Comparison of ENCODE assay signal across 8 mouse cellular contexts in genomic region chr8:73350366-73350765, GRCm38 (mm10). TPM values are rescaled to one million over a fixed set of nuclear protein-coding genes. Genes with fewer than 3 reads are reported as not detected.
DNase-seq lines count a peak whose midpoint lies in the region; ATAC-seq and TF ChIP-seq lines count a peak whose summit lies in the region.
"Had no signal": no experiment of that assay in that cellular context is flagged by ENCODE, and none has a peak within 500 bp of the region (broad histone marks: within the 10 kb centered on the region; RNA-seq: fewer than 3 reads in every experiment).

No protein-coding gene starts in this region.

- 21% methylated on average over 2 of the region's 2 CpGs for WGBS in forebrain, embryonic 12.5 days
- WGBS in lung, embryonic 14.5 days = 25% methylated on average over 2 of the region's 2 CpGs

- H3K27ac ChIP-seq in forebrain, embryonic 12.5 days = no peak overlapping the region
- H3K27ac ChIP-seq in lung, embryonic 14.5 days (ENCODE audit: low read depth) = no peak overlapping the region
- H3K27ac ChIP-seq: liver, embryonic 13.5 days had no signal

- no peak for ATAC-seq in forebrain, embryonic 12.5 days (ENCODE audit: low FRiP score)
- ATAC-seq in lung, embryonic 14.5 days (ENCODE audit: insufficient read depth) = no peak

- no peak overlapping the region for H3K9ac ChIP-seq in forebrain, embryonic 12.5 days
- H3K9ac ChIP-seq in lung, embryonic 14.5 days = no peak overlapping the region
- H3K9ac ChIP-seq: liver, embryonic 13.5 days had no signal

- H3K4me3 ChIP-seq in forebrain, embryonic 12.5 days (replicated peaks) = 0 out of 2 replicates have a peak overlapping the region, but pooled peaks have one; percentile 10
- H3K4me3 ChIP-seq in lung, embryonic 14.5 days (ENCODE audit: low read depth, low read length) = no peak overlapping the region
- H3K4me3 ChIP-seq: liver, embryonic 13.5 days had no signal

- H3K27me3 ChIP-seq in forebrain, embryonic 12.5 days = no peaks in the 10 kb centered on the region
- H3K27me3 ChIP-seq in lung, embryonic 14.5 days (ENCODE audit: insufficient read depth, low read length) = no peaks in the 10 kb centered on the region

- peak; percentile 28 for DNase-seq in layer of hippocampus, adult 11-12 months (ENCODE audit: low spot score)
- no peak for DNase-seq in layer of hippocampus, postnatal 10 days (ENCODE audit: low spot score in 2 of 2)
- DNase-seq in brain, embryonic 14.5 days (ENCODE audit: low read depth) = peak; percentile 77
- peak; percentile 74 for DNase-seq in lung, embryonic 14.5 days
- peak; percentile 56 for DNase-seq in telencephalon, adult 2 months (ENCODE audit: low read depth, low spot score)
- DNase-seq in urinary bladder, postnatal 10 days (ENCODE audit: low spot score) = no peak
- DNase-seq: liver, embryonic 13.5 days had no signal

- TF ChIP-seq CTCF in brain, embryonic 14.5 days (IDR thresholded peaks at IDR 0.05; ENCODE audit: borderline replicate concordance, extremely low read depth, insufficient read depth, insufficient read length) = peak; percentile 67; the same call in 1 of the 2 replicates
- peak; percentile 72 for TF ChIP-seq CTCF in lung, embryonic 14.5 days (IDR thresholded peaks at IDR 0.05; ENCODE audit: low read depth)

- H3K4me2 ChIP-seq in forebrain, embryonic 12.5 days = peak overlapping the region; percentile 80
- H3K4me2 ChIP-seq in lung, embryonic 14.5 days = peak overlapping the region; percentile 23; the same call in 1 of the 2 replicates
- H3K4me2 ChIP-seq: liver, embryonic 13.5 days had no signal

- TF ChIP-seq POLR2A in brain, embryonic 14.5 days (IDR thresholded peaks at IDR 0.05; ENCODE audit: borderline replicate concordance, extremely low read depth, insufficient read depth, insufficient read length, poor library complexity, severe bottlenecking) = no peak

- no peaks in the 10 kb centered on the region for H3K36me3 ChIP-seq in forebrain, embryonic 12.5 days (replicated peaks)
- H3K36me3 ChIP-seq in lung, embryonic 14.5 days (ENCODE audit: insufficient read depth) = no peaks in the 10 kb centered on the region
- H3K36me3 ChIP-seq: liver, embryonic 13.5 days had no signal

- peaks cover 26% of the 10 kb centered on the region for H3K4me1 ChIP-seq in forebrain, embryonic 12.5 days
- H3K4me1 ChIP-seq in lung, embryonic 14.5 days (ENCODE audit: insufficient read depth) = peaks cover 17% of the 10 kb centered on the region

- no peaks in the 10 kb centered on the region for H3K9me3 ChIP-seq in forebrain, embryonic 12.5 days
- H3K9me3 ChIP-seq in lung, embryonic 14.5 days (ENCODE audit: low read depth, low read length) = no peaks in the 10 kb centered on the region
- H3K9me3 ChIP-seq: liver, embryonic 13.5 days had no signal

RNA-seq across cellular contexts. Expression of gene Large1, which starts 3.0 kb away (rescaled TPM):
- 100 to 1,000 TPM; 138 to 149 TPM for total RNA-seq in layer of hippocampus, postnatal 10 days (2021)
- polyA plus RNA-seq in brain, embryonic 14.5 days (2012; rRNA removed) = 31.5 and 43.1 TPM in 2 replicates
- 11.0 and 12.2 TPM in 2 replicates for polyA plus RNA-seq in forebrain, embryonic 12.5 days (2016; fragmentation: Nextera tagmentation; extraction: Ambion mirVana)
- polyA plus RNA-seq in lung, embryonic 14.5 days (2014; fragmentation: Nextera tagmentation; extraction: Ambion mirVana) = 8.7 and 9.9 TPM in 2 replicates

Comparison
In these comparisons a context has a peak if more than half of its experiments do, and no peak if none do; other contexts are left out.
1. DNase-seq: peak in layer of hippocampus, adult 11-12 months (single experiment), brain, embryonic 14.5 days (single experiment), lung, embryonic 14.5 days (single experiment) and telencephalon, adult 2 months (single experiment); none in layer of hippocampus, postnatal 10 days (0 of 2) and urinary bladder, postnatal 10 days (single experiment).